Mouse (Mus musculus) urinary bladder, postnatal 4 days (tissue): ENCODE measurements around the gene Fdx1.

Experiments used
- DNase-seq, 2 experiments: peaks; one replicate each; pipeline ENCODE4 v3.0.0; 2021 to 2022; ENCODE audit warnings: low spot score in 2 of 2

The Fdx1 gene

GRCm38 (mm10) chr9:51961190-51961909, 2.0 kb downstream of the Fdx1 start:
- DNase-seq = no peak

GRCm38 (mm10) chr9:51960331-51960730, 3.0 kb downstream of the Fdx1 start:
- DNase-seq = no peak

- DNase-seq = no peak
Observed at GRCm38 (mm10) chr9:51958981-51959380, 4.4 kb downstream of the Fdx1 start.

GRCm38 (mm10) chr9:51957025-51957424, 6.3 kb downstream of the Fdx1 start:
- DNase-seq = no peak

GRCm38 (mm10) chr9:51956484-51956883, 6.9 kb downstream of the Fdx1 start:
- no peak for DNase-seq

GRCm38 (mm10) chr9:51951337-51951736, 12.0 kb downstream of the Fdx1 start:
- no peak for DNase-seq

GRCm38 (mm10) chr9:51950667-51951066, 12.7 kb downstream of the Fdx1 start:
- no peak for DNase-seq

GRCm38 (mm10) chr9:51950225-51950624, 13.1 kb downstream of the Fdx1 start:
- DNase-seq = no peak

- no peak for DNase-seq
Observed at GRCm38 (mm10) chr9:51943934-51944333, 19.4 kb downstream of the Fdx1 start.

- no peak for DNase-seq
Observed at GRCm38 (mm10) chr9:51934641-51935040, 28.7 kb downstream of the Fdx1 start.

GRCm38 (mm10) chr9:51931997-51932396, 31.4 kb downstream of the Fdx1 start:
- DNase-seq = no peak

- no peak for DNase-seq
Observed at GRCm38 (mm10) chr9:51931054-51931690, 32.2 kb downstream of the Fdx1 start.

- no peak for DNase-seq
Observed at GRCm38 (mm10) chr9:51929972-51930371, 33.4 kb downstream of the Fdx1 start.

- no peak for DNase-seq
Observed at GRCm38 (mm10) chr9:51928659-51929058, 34.7 kb downstream of the Fdx1 start.

GRCm38 (mm10) chr9:51928116-51928515, 35.2 kb downstream of the Fdx1 start:
- peak in 1 of 2 experiments; percentile 56 for DNase-seq

- no peak for DNase-seq
Observed at GRCm38 (mm10) chr9:51927680-51928079, 35.7 kb downstream of the Fdx1 start.

GRCm38 (mm10) chr9:51926629-51927028, 36.7 kb downstream of the Fdx1 start:
- DNase-seq = no peak

- DNase-seq = no peak
Observed at GRCm38 (mm10) chr9:51924551-51925081, 38.7 kb downstream of the Fdx1 start.

- no peak for DNase-seq
Observed at GRCm38 (mm10) chr9:51922756-51923155, 40.6 kb downstream of the Fdx1 start.

GRCm38 (mm10) chr9:51915580-51915979, 47.8 kb downstream of the Fdx1 start:
- no peak for DNase-seq

- DNase-seq = no peak
Observed at GRCm38 (mm10) chr9:51914481-51915120, 48.8 kb downstream of the Fdx1 start.

GRCm38 (mm10) chr9:51908838-51909237, 54.5 kb downstream of the Fdx1 start:
- DNase-seq = peak; percentile 44 to 73

GRCm38 (mm10) chr9:51908255-51908654, 55.1 kb downstream of the Fdx1 start:
- DNase-seq = no peak
